Mouse (Mus musculus) neural tube, embryonic 13.5 days (tissue): ENCODE results near the gene Zfp109. TPM values are rescaled to one million over a fixed set of nuclear protein-coding genes. Genes with fewer than 3 reads are reported as not detected.

Experiments
- ATAC-seq: fragments of 200-750 bp; cut with Nextera tagmentation; 2 replicates; pipeline ENCODE4 v1.8.0; 2017; ENCODE audit warnings: low read depth, mild to moderate bottlenecking, moderate TSS enrichment, moderate library complexity
- H3K27ac ChIP-seq: fragments of 300-500 bp; sonication (generic); replicated peaks from 2 replicates; pipeline ENCODE4 v1.5.1; 2015; ENCODE audit warnings: moderate library complexity, mild to moderate bottlenecking, inconsistent platforms
- H3K27me3 ChIP-seq: fragments of 300-500 bp; sonication (generic); 2 replicates; pipeline ENCODE4 v1.6.1; 2015; ENCODE audit warnings: mild to moderate bottlenecking, inconsistent platforms
- H3K36me3 ChIP-seq: fragments of 300-500 bp; sonication (generic); 2 replicates; pipeline ENCODE4 v1.6.1; 2015; ENCODE audit warnings: mild to moderate bottlenecking, inconsistent platforms
- H3K4me1 ChIP-seq: fragments of 300-500 bp; sonication (generic); replicated peaks from 2 replicates; pipeline ENCODE4 v1.6.1; 2015; ENCODE audit warnings: inconsistent platforms
- H3K4me2 ChIP-seq: fragments of 300-500 bp; sonication (generic); 2 replicates; pipeline ENCODE4 v1.6.1; 2015; ENCODE audit warnings: inconsistent platforms, mild to moderate bottlenecking, moderate library complexity
- H3K4me3 ChIP-seq: fragments of 300-500 bp; sonication (generic); 2 replicates; pipeline ENCODE4 v1.5.1; 2015; ENCODE audit warnings: mild to moderate bottlenecking, inconsistent platforms
- H3K9ac ChIP-seq: fragments of 300-500 bp; sonication (generic); 2 replicates; pipeline ENCODE4 v1.6.1; 2015; ENCODE audit warnings: moderate library complexity, mild to moderate bottlenecking, inconsistent platforms
- H3K9me3 ChIP-seq: fragments of 300-500 bp; sonication (generic); 2 replicates; pipeline ENCODE4 v1.6.1; 2016; ENCODE audit warnings: inconsistent platforms
- WGBS: fragments of 180-500 bp; shearing (Covaris S2); methylation state at CpG from one replicate; pipeline ENCODE4 v1.1.7; 2015; 5-methylcytosine and 5-hydroxymethylcytosine counted together
- polyA plus RNA-seq: library from polyadenylated mRNA; unstranded; fragments of >200 nt; fragmentation: Nextera tagmentation; extraction: Ambion mirVana; gene quantifications from 2 replicates; pipeline ENCODE4 v1.2.1, GENCODE M21; 2015

The Zfp109 gene
- polyA plus RNA-seq, 1 experiment from 2014 or later, result 4.4 TPM

GRCm38 (mm10) chr7:24193157-24193556 is 44.2 kb downstream of the Zfp109 start:
- no peak for ATAC-seq
- Histone ChIP-seq H3K27ac (no peak overlapping the region), H3K9me3 (peaks cover 9% of the 10 kb centered on the region; the same call in 1 of the 2 replicates), H3K4me2 (no peak overlapping the region), H3K36me3 (peaks cover 34% of the 10 kb centered on the region), H3K4me1 (no peaks in the 10 kb centered on the region), H3K9ac (no peak overlapping the region), H3K27me3 (no peaks in the 10 kb centered on the region), H3K4me3 (no peak overlapping the region)
- WGBS, result 41% methylated on average over 3 of the region's 3 CpGs

DNA sequence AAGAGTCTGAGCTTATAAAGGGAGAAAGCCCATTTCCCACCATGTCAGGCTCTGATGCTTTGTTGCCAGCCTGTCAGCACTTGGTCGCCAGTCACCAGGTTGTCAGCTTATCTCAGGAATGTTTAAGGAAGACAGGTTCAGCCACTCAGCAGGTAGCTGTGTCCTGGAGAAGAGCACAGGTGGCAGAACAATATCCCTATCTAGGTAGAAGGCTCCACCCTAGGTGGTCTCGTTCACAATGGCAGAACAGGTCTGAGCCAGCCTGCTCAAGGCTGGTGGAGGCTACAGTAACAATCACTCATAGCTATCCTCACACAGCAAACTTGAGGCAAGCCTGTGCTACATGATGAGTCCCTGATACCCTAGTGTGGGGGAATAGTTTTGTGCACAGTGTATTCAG is 46.0 kb downstream of the Zfp109 start:
- peaks cover 20% of the 10 kb centered on the region for H3K36me3 ChIP-seq
- no peak overlapping the region for H3K4me3 ChIP-seq
- H3K9me3 ChIP-seq, result peaks cover 9% of the 10 kb centered on the region; the same call in 1 of the 2 replicates
- no peaks in the 10 kb centered on the region for H3K27me3 ChIP-seq
- H3K4me2 ChIP-seq, result no peak overlapping the region
- ATAC-seq, result no peak
- H3K27ac ChIP-seq, result no peak overlapping the region
- 96% methylated on average over 2 of the region's 2 CpGs for WGBS
- no peak overlapping the region for H3K9ac ChIP-seq
- H3K4me1 ChIP-seq, result no peaks in the 10 kb centered on the region

DNA sequence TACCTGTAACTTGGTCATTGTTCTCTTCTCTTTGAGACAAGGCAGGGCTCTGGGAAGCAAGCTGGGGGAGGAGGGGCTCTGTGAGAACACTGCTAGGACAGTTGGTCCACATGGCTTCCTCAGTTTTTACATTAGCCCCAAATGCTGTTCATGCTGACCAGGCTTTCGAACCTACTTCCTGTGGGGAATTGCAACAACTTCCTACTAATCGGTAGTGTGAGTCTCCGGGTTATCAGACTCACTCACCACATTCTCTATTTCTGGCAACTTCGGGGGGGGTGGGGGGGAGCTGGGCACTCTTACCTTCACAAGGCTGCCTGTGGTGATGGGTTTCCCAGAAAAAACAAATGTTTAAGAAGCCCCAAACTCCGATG is 47.8 kb downstream of the Zfp109 start:
- Histone ChIP-seq H3K27ac (no peak overlapping the region), H3K9me3 (peaks cover 9% of the 10 kb centered on the region; the same call in 1 of the 2 replicates), H3K27me3 (no peaks in the 10 kb centered on the region), H3K4me1 (no peaks in the 10 kb centered on the region), H3K4me2 (no peak overlapping the region), H3K36me3 (peaks cover 13% of the 10 kb centered on the region), H3K4me3 (no peak overlapping the region), H3K9ac (no peak overlapping the region)
- no peak for ATAC-seq
- WGBS, result 80% methylated on average over 5 of the region's 5 CpGs

GRCm38 (mm10) chr7:24188901-24189570 is 48.3 kb downstream of the Zfp109 start:
- H3K4me2 ChIP-seq, result no peak overlapping the region
- no peak overlapping the region for H3K27ac ChIP-seq
- no peak overlapping the region for H3K9ac ChIP-seq
- H3K36me3 ChIP-seq, result peaks cover 7% of the 10 kb centered on the region
- H3K27me3 ChIP-seq, result no peaks in the 10 kb centered on the region
- no peaks in the 10 kb centered on the region for H3K4me1 ChIP-seq
- no peak overlapping the region for H3K4me3 ChIP-seq
- WGBS, result 68% methylated on average over 4 of the region's 4 CpGs
- H3K9me3 ChIP-seq, result peaks cover 8% of the 10 kb centered on the region; the same call in 1 of the 2 replicates
- no peak for ATAC-seq

DNA sequence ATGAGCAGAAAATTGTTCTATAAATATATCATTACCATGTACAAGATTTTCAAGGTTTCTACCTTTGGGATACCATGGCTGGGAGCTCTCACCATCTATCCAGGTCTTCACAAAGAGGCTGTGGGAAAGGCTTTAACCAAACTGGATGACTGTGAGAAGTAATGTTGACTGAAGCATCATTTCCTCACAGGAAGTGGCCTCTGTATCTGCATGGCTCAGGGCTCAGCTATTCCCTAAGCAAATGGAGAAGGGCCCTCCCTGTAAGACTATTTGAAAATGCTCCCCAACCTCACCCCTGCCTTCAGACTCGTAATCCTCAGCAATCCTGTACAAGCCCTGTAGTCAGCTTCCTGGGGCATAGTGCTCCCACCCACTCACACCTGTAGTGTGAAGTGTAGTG is 49.7 kb downstream of the Zfp109 start:
- Histone ChIP-seq H3K4me3 (no peak overlapping the region), H3K4me1 (no peaks in the 10 kb centered on the region), H3K27ac (no peak overlapping the region), H3K4me2 (no peak overlapping the region), H3K9me3 (0 out of 2 replicates have a peak, but pooled peaks cover 3% of the 10 kb centered on the region), H3K27me3 (no peaks in the 10 kb centered on the region), H3K36me3 (no peaks in the 10 kb centered on the region), H3K9ac (no peak overlapping the region)
- 90% methylated on average over 1 of the region's 1 CpGs for WGBS
- no peak for ATAC-seq

Other genes starting within 250 kb of the Zfp109 start
- not detected in 2 replicates for gene V1rd19, start 235.9 kb downstream of the Zfp109 start, polyA plus RNA-seq
- not detected in 2 replicates for gene Vmn1r183, start 184.3 kb downstream of the Zfp109 start, polyA plus RNA-seq
- 29.9 and 34.7 TPM in 2 replicates for gene Zfp180, start 155.6 kb downstream of the Zfp109 start, polyA plus RNA-seq
- gene Zfp112, start 125.2 kb downstream of the Zfp109 start, polyA plus RNA-seq, result 9.6 and 10.2 TPM in 2 replicates
- 18.4 and 21.4 TPM in 2 replicates for gene Zfp235, start 103.4 kb downstream of the Zfp109 start, polyA plus RNA-seq
- gene Zfp114, start 62.5 kb downstream of the Zfp109 start, polyA plus RNA-seq, result 3.7 and 4.6 TPM in 2 replicates
- 4.9 and 6.0 TPM in 2 replicates for gene Zfp111, start 26.1 kb downstream of the Zfp109 start, polyA plus RNA-seq
- gene Zfp108, start 17.2 kb upstream of the Zfp109 start, polyA plus RNA-seq, result 4.9 and 5.5 TPM in 2 replicates
- 6.9 and 7.6 TPM in 2 replicates for gene Zfp93, start 32.9 kb upstream of the Zfp109 start, polyA plus RNA-seq
- gene Zfp61, start 63.7 kb upstream of the Zfp109 start, polyA plus RNA-seq, result 39.8 and 49.2 TPM in 2 replicates
- 18.2 and 19.2 TPM in 2 replicates for gene Zfp94, start 79.1 kb upstream of the Zfp109 start, polyA plus RNA-seq
- gene Tescl, start 96.4 kb upstream of the Zfp109 start, polyA plus RNA-seq, result 0.31 TPM in 1 of 2 replicates, not detected in the other
- not detected in 2 replicates for gene Lypd5, start 111.6 kb upstream of the Zfp109 start, polyA plus RNA-seq
- gene Kcnn4, start 132.7 kb upstream of the Zfp109 start, polyA plus RNA-seq, result 2.1 and 2.2 TPM in 2 replicates
- 36.2 and 37.7 TPM in 2 replicates for gene Smg9, start 162.1 kb upstream of the Zfp109 start, polyA plus RNA-seq
- gene Irgc1, start 214.7 kb upstream of the Zfp109 start, polyA plus RNA-seq, result not detected in 2 replicates
- gene Plaur, start 224.9 kb upstream of the Zfp109 start, polyA plus RNA-seq, result 1.3 and 2.2 TPM in 2 replicates
- gene Cadm4, start 244.5 kb upstream of the Zfp109 start, polyA plus RNA-seq, result 56.3 and 71.3 TPM in 2 replicates